Mouse (Mus musculus) C2C12 (cell line): ENCODE data around the gene Zfp507.

Experiments used
- CTCF ChIP-seq: IDR thresholded peaks from one replicate; pipeline ENCODE4 v1.5.1; 2011; ENCODE audit not compliant: control insufficient read depth, insufficient read depth, insufficient read length
- MAX ChIP-seq: IDR thresholded peaks from one replicate; pipeline ENCODE4 v1.6.1; 2011; ENCODE audit warnings: mild to moderate bottlenecking, control low read depth
- MYOD1 ChIP-seq: IDR thresholded peaks from one replicate; pipeline ENCODE4 v1.6.1; 2011; ENCODE audit warnings: low read depth; ENCODE audit not compliant: control insufficient read depth, insufficient read length
- USF1 ChIP-seq: IDR thresholded peaks from one replicate; pipeline ENCODE4 v1.6.1; 2011; ENCODE audit warnings: low read depth, mild to moderate bottlenecking, control low read depth, moderate library complexity

GRCm38 (mm10) chr7:35802906-35803595, at the start of gene Zfp507:
- TF ChIP-seq MAX (peak; percentile 76), CTCF (no peak), USF1 (peak; percentile 95), MYOD1 (no peak)
